Mouse (Mus musculus) erythroblast, embryonic 14.5 days (primary cell): ENCODE measurements around the gene Itga8.

Experiments used
- GATA1 ChIP-seq: IDR thresholded peaks from 2 replicates; pipeline ENCODE4 v1.6.1; 2012; ENCODE audit warnings: low read length, inconsistent platforms, mixed read lengths
- TAL1 ChIP-seq: IDR thresholded peaks from 3 replicates; pipeline ENCODE4 v1.6.1; 2012; ENCODE audit warnings: low read length, inconsistent platforms, mixed read lengths

DNA sequence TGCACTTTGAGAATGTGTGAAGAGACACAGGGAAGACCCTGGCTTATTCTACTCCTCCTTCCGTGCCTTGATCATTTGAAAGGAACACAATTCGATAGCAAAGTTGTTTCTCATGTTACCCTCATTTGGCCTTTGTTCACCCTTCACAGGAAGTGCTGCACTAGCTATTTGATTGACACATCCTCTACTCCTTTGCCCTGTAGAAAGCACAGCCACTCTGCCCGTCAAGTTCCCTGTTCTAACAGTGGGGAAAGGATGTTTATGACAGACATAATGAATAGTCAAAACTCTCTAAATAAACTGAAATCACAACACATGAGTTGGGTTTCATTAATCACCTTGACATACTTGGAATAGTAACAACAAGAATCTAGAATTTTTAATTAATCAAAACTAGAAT, 73.4 kb downstream of the Itga8 start:
- TF ChIP-seq TAL1 (no peak), GATA1 (no peak)
